Mouse (Mus musculus) megakaryocyte, embryonic 14.5 days (primary cell): ENCODE results near the gene Cer1.

Experiments used
- FLI1 ChIP-seq: IDR thresholded peaks from 2 replicates; pipeline ENCODE4 v1.6.1; 2012; ENCODE audit warnings: low read length, inconsistent platforms, mixed read lengths
- GATA1 ChIP-seq: IDR thresholded peaks from 3 replicates; pipeline ENCODE4 v1.6.1; 2012; ENCODE audit warnings: mixed read lengths, low read length, inconsistent platforms, borderline replicate concordance

GRCm38 (mm10) chr4:82933698-82934210 is 48.8 kb upstream of the Cer1 start:
- TF ChIP-seq GATA1 (no peak), FLI1 (no peak)
